Mouse (Mus musculus): Measurements from ENCODE around the gene Olfr90.

DNA sequence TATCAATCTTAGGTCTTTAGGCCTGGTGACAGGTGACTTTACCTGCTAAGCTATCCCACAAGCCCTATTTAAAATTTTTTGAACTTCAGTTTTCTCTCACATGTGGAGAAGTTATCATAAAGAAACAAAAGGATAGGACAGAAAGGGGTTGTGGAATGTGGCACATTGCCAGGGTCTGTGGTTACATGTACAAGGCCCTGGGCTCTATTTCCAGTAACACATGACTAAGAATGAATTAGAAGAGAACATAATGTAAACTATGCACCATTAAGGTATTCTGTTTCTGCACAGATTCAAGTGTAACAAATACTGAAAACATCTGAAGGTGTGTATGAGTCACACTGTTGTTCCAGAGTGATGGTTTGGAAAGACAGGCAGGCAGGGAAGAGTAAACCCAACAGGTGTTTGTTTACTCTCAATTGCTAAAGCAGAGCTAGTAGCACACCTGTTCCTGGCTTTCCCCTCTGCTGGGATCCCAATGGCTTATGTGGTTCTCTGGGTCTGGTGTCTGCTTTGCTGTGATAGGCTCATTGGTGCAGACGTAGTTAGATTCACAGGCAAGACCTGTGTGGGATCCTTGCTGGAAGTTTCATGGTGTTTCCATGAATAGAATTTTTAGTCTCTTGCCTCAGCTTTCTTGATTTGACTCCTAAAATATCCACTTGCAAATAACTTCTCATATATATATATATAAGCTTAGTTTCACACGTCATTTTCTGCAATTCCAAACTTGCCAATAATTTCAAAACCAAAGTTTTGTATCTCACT lies 49.0 kb downstream of the Olfr90 start:
- no peak for TF ChIP-seq CTCF (IDR thresholded peaks at IDR 0.05)
- peak; percentile 80 for TF ChIP-seq EP300 (IDR thresholded peaks at IDR 0.05)

Measured in lung, postnatal 0 days (tissue).